Mouse (Mus musculus): ENCODE measurements around the gene Cryzl1. TPM values are rescaled to one million over a fixed set of nuclear protein-coding genes. Genes with fewer than 3 reads are reported as not detected.
A peak's percentile ranks its signal among the peaks of the same experiment; 100 is the strongest.

Gene Cryzl1
- polyA plus RNA-seq, 1 experiment from 2014 or later = 80.8 TPM

GRCm38 (mm10) chr16:91727433-91727832, 1.3 kb downstream of the Cryzl1 start:
- H3K9me3 ChIP-seq (ENCODE audit: low read length) = no peaks in the 10 kb centered on the region
- no peak overlapping the region for H3K27ac ChIP-seq (ENCODE audit: low read length)
- peak overlapping the region; percentile 75 for H3K9ac ChIP-seq (replicated peaks; ENCODE audit: low read length)
- WGBS = 79% methylated on average over 15 of the region's 15 CpGs
- peak overlapping the region; percentile 64 for H3K4me2 ChIP-seq (replicated peaks; ENCODE audit: low read depth, low read length)
- ATAC-seq (ENCODE audit: low FRiP score, low TSS enrichment) = no peak
- peak overlapping the region; percentile 73 for H3K4me3 ChIP-seq (ENCODE audit: low read length)
- no peaks in the 10 kb centered on the region for H3K36me3 ChIP-seq (ENCODE audit: insufficient read depth, low read length)
- H3K27me3 ChIP-seq (ENCODE audit: insufficient read depth, low read length) = no peaks in the 10 kb centered on the region
- H3K4me1 ChIP-seq (ENCODE audit: insufficient read depth, low read length) = peaks cover 23% of the 10 kb centered on the region

- Histone ChIP-seq H3K9ac (replicated peaks; ENCODE audit: low read length) (no peak overlapping the region), H3K36me3 (ENCODE audit: insufficient read depth, low read length) (0 out of 2 replicates have a peak, but pooled peaks cover 9% of the 10 kb centered on the region), H3K4me3 (ENCODE audit: low read length) (no peak overlapping the region), H3K27me3 (ENCODE audit: insufficient read depth, low read length) (no peaks in the 10 kb centered on the region), H3K4me1 (ENCODE audit: insufficient read depth, low read length) (peaks cover 19% of the 10 kb centered on the region), H3K27ac (ENCODE audit: low read length) (no peak overlapping the region), H3K9me3 (ENCODE audit: low read length) (no peaks in the 10 kb centered on the region), H3K4me2 (replicated peaks; ENCODE audit: low read depth, low read length) (no peak overlapping the region)
- no peak for ATAC-seq (ENCODE audit: low FRiP score, low TSS enrichment)
- WGBS = 58% methylated on average over 3 of the region's 3 CpGs
Measured at GRCm38 (mm10) chr16:91724247-91724646, 4.5 kb downstream of the Cryzl1 start.

GRCm38 (mm10) chr16:91717399-91717798, 11.4 kb downstream of the Cryzl1 start:
- Histone ChIP-seq H3K27ac (ENCODE audit: low read length) (no peak overlapping the region), H3K36me3 (ENCODE audit: insufficient read depth, low read length) (peaks cover 34% of the 10 kb centered on the region), H3K9ac (replicated peaks; ENCODE audit: low read length) (no peak overlapping the region), H3K4me2 (replicated peaks; ENCODE audit: low read depth, low read length) (no peak overlapping the region), H3K4me3 (ENCODE audit: low read length) (no peak overlapping the region), H3K27me3 (ENCODE audit: insufficient read depth, low read length) (no peaks in the 10 kb centered on the region), H3K9me3 (ENCODE audit: low read length) (no peaks in the 10 kb centered on the region), H3K4me1 (ENCODE audit: insufficient read depth, low read length) (no peaks in the 10 kb centered on the region)
- WGBS = 85% methylated on average over 4 of the region's 4 CpGs
- no peak for ATAC-seq (ENCODE audit: low FRiP score, low TSS enrichment)

GRCm38 (mm10) chr16:91716927-91717349, 11.8 kb downstream of the Cryzl1 start:
- Histone ChIP-seq H3K4me2 (replicated peaks; ENCODE audit: low read depth, low read length) (no peak overlapping the region), H3K4me1 (ENCODE audit: insufficient read depth, low read length) (no peaks in the 10 kb centered on the region), H3K9ac (replicated peaks; ENCODE audit: low read length) (no peak overlapping the region), H3K9me3 (ENCODE audit: low read length) (no peaks in the 10 kb centered on the region), H3K4me3 (ENCODE audit: low read length) (no peak overlapping the region), H3K27ac (ENCODE audit: low read length) (no peak overlapping the region), H3K27me3 (ENCODE audit: insufficient read depth, low read length) (no peaks in the 10 kb centered on the region), H3K36me3 (ENCODE audit: insufficient read depth, low read length) (peaks cover 37% of the 10 kb centered on the region)
- no peak for ATAC-seq (ENCODE audit: low FRiP score, low TSS enrichment)
- 89% methylated on average over 11 of the region's 11 CpGs for WGBS

GRCm38 (mm10) chr16:91710241-91710640, 18.5 kb downstream of the Cryzl1 start:
- H3K4me1 ChIP-seq (ENCODE audit: insufficient read depth, low read length) = no peaks in the 10 kb centered on the region
- peaks cover 44% of the 10 kb centered on the region for H3K36me3 ChIP-seq (ENCODE audit: insufficient read depth, low read length)
- no peak overlapping the region for H3K9ac ChIP-seq (replicated peaks; ENCODE audit: low read length)
- ATAC-seq (ENCODE audit: low FRiP score, low TSS enrichment) = no peak
- H3K27me3 ChIP-seq (ENCODE audit: insufficient read depth, low read length) = no peaks in the 10 kb centered on the region
- no peak overlapping the region for H3K4me3 ChIP-seq (ENCODE audit: low read length)
- WGBS = 82% methylated on average over 7 of the region's 7 CpGs
- no peaks in the 10 kb centered on the region for H3K9me3 ChIP-seq (ENCODE audit: low read length)
- H3K27ac ChIP-seq (ENCODE audit: low read length) = no peak overlapping the region
- no peak overlapping the region for H3K4me2 ChIP-seq (replicated peaks; ENCODE audit: low read depth, low read length)

GRCm38 (mm10) chr16:91704603-91705340, 24.0 kb downstream of the Cryzl1 start:
- H3K36me3 ChIP-seq (ENCODE audit: insufficient read depth, low read length) = peaks cover 33% of the 10 kb centered on the region
- H3K4me3 ChIP-seq (ENCODE audit: low read length) = no peak overlapping the region
- H3K27ac ChIP-seq (ENCODE audit: low read length) = no peak overlapping the region
- no peak overlapping the region for H3K9ac ChIP-seq (replicated peaks; ENCODE audit: low read length)
- no peaks in the 10 kb centered on the region for H3K9me3 ChIP-seq (ENCODE audit: low read length)
- no peaks in the 10 kb centered on the region for H3K27me3 ChIP-seq (ENCODE audit: insufficient read depth, low read length)
- no peak for ATAC-seq (ENCODE audit: low FRiP score, low TSS enrichment)
- H3K4me2 ChIP-seq (replicated peaks; ENCODE audit: low read depth, low read length) = no peak overlapping the region
- H3K4me1 ChIP-seq (ENCODE audit: insufficient read depth, low read length) = peaks cover 16% of the 10 kb centered on the region
- WGBS = 87% methylated on average over 14 of the region's 14 CpGs

GRCm38 (mm10) chr16:91702771-91703188, 26.0 kb downstream of the Cryzl1 start:
- ATAC-seq (ENCODE audit: low FRiP score, low TSS enrichment) = peak; percentile 62; the same call in 1 of the 2 replicates
- WGBS = 22% methylated on average over 3 of the region's 3 CpGs
- H3K27ac ChIP-seq (ENCODE audit: low read length) = 0 out of 2 replicates have a peak overlapping the region, but pooled peaks have one; percentile 24
- no peaks in the 10 kb centered on the region for H3K27me3 ChIP-seq (ENCODE audit: insufficient read depth, low read length)
- H3K4me3 ChIP-seq (ENCODE audit: low read length) = no peak overlapping the region
- peaks cover 34% of the 10 kb centered on the region for H3K36me3 ChIP-seq (ENCODE audit: insufficient read depth, low read length)
- no peak overlapping the region for H3K4me2 ChIP-seq (replicated peaks; ENCODE audit: low read depth, low read length)
- H3K4me1 ChIP-seq (ENCODE audit: insufficient read depth, low read length) = peaks cover 16% of the 10 kb centered on the region
- 0 out of 2 replicates have a peak, but pooled peaks cover 3% of the 10 kb centered on the region for H3K9me3 ChIP-seq (ENCODE audit: low read length)
- no peak overlapping the region for H3K9ac ChIP-seq (replicated peaks; ENCODE audit: low read length)

GRCm38 (mm10) chr16:91701908-91702307, 26.9 kb downstream of the Cryzl1 start:
- peaks cover 16% of the 10 kb centered on the region for H3K4me1 ChIP-seq (ENCODE audit: insufficient read depth, low read length)
- peaks cover 33% of the 10 kb centered on the region for H3K36me3 ChIP-seq (ENCODE audit: insufficient read depth, low read length)
- H3K27me3 ChIP-seq (ENCODE audit: insufficient read depth, low read length) = no peaks in the 10 kb centered on the region
- 25% methylated on average over 13 of the region's 13 CpGs for WGBS
- H3K4me3 ChIP-seq (ENCODE audit: low read length) = no peak overlapping the region
- H3K27ac ChIP-seq (ENCODE audit: low read length) = peak overlapping the region; percentile 64; the same call in 1 of the 2 replicates
- no peak overlapping the region; the same call in 1 of the 2 replicates for H3K4me2 ChIP-seq (replicated peaks; ENCODE audit: low read depth, low read length)
- no peak overlapping the region for H3K9ac ChIP-seq (replicated peaks; ENCODE audit: low read length)
- peak; percentile 73 for ATAC-seq (ENCODE audit: low FRiP score, low TSS enrichment)
- H3K9me3 ChIP-seq (ENCODE audit: low read length) = 0 out of 2 replicates have a peak, but pooled peaks cover 3% of the 10 kb centered on the region

GRCm38 (mm10) chr16:91698995-91699394, 29.8 kb downstream of the Cryzl1 start:
- H3K4me2 ChIP-seq (replicated peaks; ENCODE audit: low read depth, low read length) = no peak overlapping the region
- H3K9ac ChIP-seq (replicated peaks; ENCODE audit: low read length) = no peak overlapping the region
- H3K36me3 ChIP-seq (ENCODE audit: insufficient read depth, low read length) = peaks cover 20% of the 10 kb centered on the region
- no peak overlapping the region for H3K27ac ChIP-seq (ENCODE audit: low read length)
- H3K4me1 ChIP-seq (ENCODE audit: insufficient read depth, low read length) = peaks cover 26% of the 10 kb centered on the region
- no peaks in the 10 kb centered on the region for H3K27me3 ChIP-seq (ENCODE audit: insufficient read depth, low read length)
- 87% methylated on average over 1 of the region's 1 CpGs for WGBS
- no peak overlapping the region for H3K4me3 ChIP-seq (ENCODE audit: low read length)
- no peak for ATAC-seq (ENCODE audit: low FRiP score, low TSS enrichment)
- 0 out of 2 replicates have a peak, but pooled peaks cover 3% of the 10 kb centered on the region for H3K9me3 ChIP-seq (ENCODE audit: low read length)

Measured in kidney, embryonic 16.5 days (tissue).